ENCODE assay signal across 12 mouse cellular contexts in the genomic region with DNA sequence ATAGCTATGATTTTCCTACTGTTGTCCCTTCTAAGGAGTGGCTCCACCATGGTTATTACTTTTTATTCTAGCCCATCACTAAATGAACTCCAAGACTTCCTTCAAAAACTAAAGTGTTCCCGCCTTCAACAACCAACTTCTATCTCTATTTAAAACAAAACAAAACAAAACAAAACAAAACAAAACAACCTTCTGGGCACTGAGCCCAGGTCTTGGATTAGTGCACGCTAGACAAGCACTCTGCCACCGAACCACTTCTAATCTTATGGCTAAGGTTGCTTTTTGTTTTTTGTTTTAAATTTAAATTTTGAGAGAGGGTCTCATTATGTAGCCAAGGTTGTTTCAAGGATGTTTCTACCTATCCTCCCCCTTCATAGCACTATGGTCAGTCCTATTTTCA. TPM values are rescaled to one million over a fixed set of nuclear protein-coding genes. Genes with fewer than 3 reads are reported as not detected.
"Had no signal": no experiment of that assay in that cellular context is flagged by ENCODE, and none has a peak within 500 bp of the region (broad histone marks: within the 10 kb centered on the region; RNA-seq: fewer than 3 reads in every experiment).

No protein-coding gene starts in this region.

- H3K4me2 ChIP-seq: liver, embryonic 11.5 days; liver, embryonic 15.5 days; midbrain, embryonic 12.5 days; neural tube, embryonic 13.5 days had no signal

- ATAC-seq: midbrain, embryonic 16.5 days had no signal

- H3K9ac ChIP-seq: liver, embryonic 15.5 days; midbrain, embryonic 12.5 days; neural tube, embryonic 13.5 days had no signal

- H3K9me3 ChIP-seq: liver, embryonic 15.5 days; midbrain, embryonic 12.5 days; neural tube, embryonic 13.5 days had no signal

- DNase-seq: left cerebral cortex, postnatal 4 days; retina, postnatal 1 day; right cerebral cortex, postnatal 4 days; spleen, adult 18-20 months; thymus, adult 18-20 months; thymus, postnatal 14 days had no signal

- H3K27me3 ChIP-seq: liver, embryonic 15.5 days; midbrain, embryonic 12.5 days; neural tube, embryonic 13.5 days had no signal

- H3K4me3 ChIP-seq: liver, embryonic 15.5 days; midbrain, embryonic 12.5 days; neural tube, embryonic 13.5 days had no signal

- H3K4me1 ChIP-seq: liver, embryonic 15.5 days; midbrain, embryonic 12.5 days; neural tube, embryonic 13.5 days had no signal

- H3K27ac ChIP-seq: liver, embryonic 15.5 days; midbrain, embryonic 12.5 days; neural tube, embryonic 13.5 days had no signal

RNA-seq across cellular contexts. Expression of gene Chac1, which starts 26.8 kb away (rescaled TPM):
- total RNA-seq: megakaryocyte-erythroid progenitor cell, adult 5-6 weeks had no signal

RNA-seq across cellular contexts. Expression of gene Dll4, which starts 52.2 kb away (rescaled TPM):
- total RNA-seq: megakaryocyte-erythroid progenitor cell, adult 5-6 weeks had no signal
